Mouse (Mus musculus) heart, embryonic 13.5 days (tissue): ENCODE data around the gene Surf2. TPM values are rescaled to one million over a fixed set of nuclear protein-coding genes. Genes with fewer than 3 reads are reported as not detected.
"Not testable (repeated sequence)": the region's sequence is repeated elsewhere in the genome, so short reads cannot be mapped to it uniquely, and the experiment has no call there.

Source experiments
- ATAC-seq: fragments of 200-750 bp; cut with Nextera tagmentation; 2 replicates; pipeline ENCODE4 v1.8.0; 2017; ENCODE audit warnings: moderate TSS enrichment; ENCODE audit not compliant: insufficient number of reproducible peaks, low FRiP score, low TSS enrichment; ENCODE audit errors: extremely low read depth
- H3K27ac ChIP-seq: fragments of 300-500 bp; sonication (generic); replicated peaks from 2 replicates; pipeline ENCODE4 v1.5.1; 2015; ENCODE audit warnings: moderate library complexity, mild to moderate bottlenecking, inconsistent platforms
- H3K27me3 ChIP-seq: fragments of 300-500 bp; sonication (generic); replicated peaks from 2 replicates; pipeline ENCODE4 v1.6.1; 2015; ENCODE audit warnings: mild to moderate bottlenecking, inconsistent platforms
- H3K36me3 ChIP-seq: fragments of 300-500 bp; sonication (generic); 2 replicates; pipeline ENCODE4 v1.6.1; 2015; ENCODE audit warnings: mild to moderate bottlenecking, inconsistent platforms
- H3K4me1 ChIP-seq: fragments of 300-500 bp; sonication (generic); 2 replicates; pipeline ENCODE4 v1.6.1; 2015; ENCODE audit warnings: inconsistent platforms
- H3K4me2 ChIP-seq: fragments of 300-500 bp; sonication (generic); 2 replicates; pipeline ENCODE4 v1.6.1; 2015; ENCODE audit warnings: inconsistent platforms, mild to moderate bottlenecking, moderate library complexity
- H3K4me3 ChIP-seq: fragments of 300-500 bp; sonication (generic); 2 replicates; pipeline ENCODE4 v1.5.1; 2015; ENCODE audit warnings: moderate library complexity, mild to moderate bottlenecking, inconsistent platforms
- H3K9ac ChIP-seq: fragments of 300-500 bp; sonication (generic); 2 replicates; pipeline ENCODE4 v1.6.1; 2015; ENCODE audit warnings: inconsistent platforms, mild to moderate bottlenecking, moderate library complexity
- H3K9me3 ChIP-seq: fragments of 300-500 bp; sonication (generic); 2 replicates; pipeline ENCODE4 v1.6.1; 2016; ENCODE audit warnings: inconsistent platforms
- WGBS: fragments of 180-500 bp; shearing (Covaris S2); methylation state at CpG from one replicate; pipeline ENCODE4 v1.1.7; 2015; ENCODE audit warnings: mixed read lengths; 5-methylcytosine and 5-hydroxymethylcytosine counted together
- polyA plus RNA-seq: library from polyadenylated mRNA; unstranded; fragments of >200 nt; fragmentation: Nextera tagmentation; extraction: Ambion mirVana; gene quantifications from 2 replicates; pipeline ENCODE4 v1.2.1, GENCODE M21; 2015

Gene Surf2
- 31.5 and 35.6 TPM in 2 replicates for polyA plus RNA-seq

DNA sequence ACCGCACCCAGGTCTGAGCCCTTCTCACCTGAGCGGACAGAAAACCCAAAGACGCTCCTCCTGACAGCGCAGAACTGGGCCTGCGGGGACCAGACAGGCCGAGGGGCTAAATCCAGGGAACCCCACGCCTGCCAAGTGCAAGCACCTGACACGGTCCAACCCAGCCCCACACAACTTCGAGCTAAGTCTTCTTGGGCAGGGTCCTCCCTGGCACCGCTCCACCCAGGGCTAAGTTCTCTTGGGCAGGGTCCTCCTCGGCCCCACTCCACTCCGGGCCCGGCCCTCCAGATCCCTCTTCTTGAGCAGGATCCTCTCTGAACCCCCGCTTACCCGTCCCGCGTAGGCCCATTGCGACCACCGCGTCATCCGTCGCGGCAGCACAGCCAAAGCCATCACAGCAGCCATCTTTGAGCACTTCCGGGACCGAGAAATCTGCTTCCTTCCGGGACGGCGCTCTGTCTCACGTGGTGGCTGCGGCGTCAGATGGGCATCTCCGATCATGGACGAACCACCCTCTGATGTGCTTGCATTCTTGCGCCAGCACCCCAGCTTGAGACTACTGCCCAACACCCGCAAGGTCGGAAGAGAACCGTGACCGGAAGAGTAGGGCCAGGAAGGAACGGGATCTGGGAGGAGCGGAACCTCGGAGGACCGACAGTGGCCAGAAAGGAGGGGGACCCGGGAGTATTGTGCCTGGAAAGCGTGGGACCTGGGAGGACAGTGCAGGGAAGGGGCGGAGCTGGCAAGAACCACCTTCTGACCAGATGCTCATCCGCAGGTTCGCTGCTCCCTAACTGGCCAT, at the start of gene Surf2, which contains the start of gene Surf1:
Surf2 (plus strand) TSS at position 441 of the 802 bp plus-strand sequence.
Surf1 (minus strand) TSS at position 604 of the 802 bp plus-strand sequence.
- Histone ChIP-seq H3K9ac (peak within 1 kb of the TSS; percentile 92), H3K4me2 (peak within 1 kb of the TSS; percentile 100), H3K9me3 (no peaks in the 10 kb centered on the region), H3K27me3 (no peaks in the 10 kb centered on the region), H3K27ac (peak within 1 kb of the TSS; percentile 82), H3K36me3 (peaks cover 67% of the 10 kb centered on the region), H3K4me1 (peaks cover 50% of the 10 kb centered on the region), H3K4me3 (peak within 1 kb of the TSS; percentile 87)
- WGBS, result 1% methylated on average over 47 of the region's 47 CpGs
- ATAC-seq, result peak; percentile 61

DNA sequence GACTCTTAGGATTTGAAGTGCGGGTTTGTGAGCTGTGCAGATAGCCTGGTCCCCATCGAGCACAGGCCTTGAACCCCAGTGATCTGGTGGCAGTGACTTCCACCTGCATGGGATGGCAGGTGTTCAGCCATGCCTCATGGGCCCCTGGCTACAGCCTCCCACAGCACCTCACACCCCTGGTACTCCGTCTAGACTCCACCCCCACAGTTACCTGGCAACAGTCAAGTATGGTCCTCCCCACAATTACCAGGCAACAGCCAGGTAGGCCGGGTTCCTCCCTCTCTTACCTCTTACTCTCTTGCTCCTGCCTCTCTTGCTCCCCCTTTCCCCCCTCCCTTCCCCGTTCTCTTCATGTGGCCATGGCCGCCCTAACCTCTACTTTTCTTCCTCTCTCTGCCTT, 45.5 kb upstream of the Surf2 start:
- Histone ChIP-seq H3K4me2 (no peak overlapping the region), H3K4me3 (no peak overlapping the region), H3K27ac (no peak overlapping the region), H3K36me3 (no peaks in the 10 kb centered on the region), H3K4me1 (no peaks in the 10 kb centered on the region), H3K27me3 (peaks cover 26% of the 10 kb centered on the region), H3K9me3 (no peaks in the 10 kb centered on the region), H3K9ac (no peak overlapping the region)
- ATAC-seq, result no peak
- WGBS, result 44% methylated on average over 6 of the region's 6 CpGs

DNA sequence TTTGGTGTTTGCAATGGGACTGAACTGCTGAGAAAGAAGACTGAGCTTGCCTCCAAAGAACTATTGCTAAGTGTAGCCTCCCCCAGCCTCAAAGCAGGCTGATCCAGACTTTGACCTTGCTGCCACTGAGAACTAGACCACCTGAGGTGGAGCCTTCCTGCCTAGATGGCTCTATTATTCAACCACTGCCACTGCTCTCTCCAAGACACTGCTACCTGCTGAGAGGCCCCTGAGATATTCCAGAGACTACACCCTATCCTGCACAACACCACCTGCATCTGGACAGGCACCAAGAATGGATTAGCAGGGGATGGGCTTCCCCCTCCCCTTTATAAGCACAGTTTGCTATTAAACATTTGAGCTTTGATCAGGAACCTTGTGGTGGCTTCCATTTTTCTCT, 37.6 kb upstream of the Surf2 start:
- Histone ChIP-seq H3K4me3 (no peak overlapping the region), H3K27me3 (no peaks in the 10 kb centered on the region)

DNA sequence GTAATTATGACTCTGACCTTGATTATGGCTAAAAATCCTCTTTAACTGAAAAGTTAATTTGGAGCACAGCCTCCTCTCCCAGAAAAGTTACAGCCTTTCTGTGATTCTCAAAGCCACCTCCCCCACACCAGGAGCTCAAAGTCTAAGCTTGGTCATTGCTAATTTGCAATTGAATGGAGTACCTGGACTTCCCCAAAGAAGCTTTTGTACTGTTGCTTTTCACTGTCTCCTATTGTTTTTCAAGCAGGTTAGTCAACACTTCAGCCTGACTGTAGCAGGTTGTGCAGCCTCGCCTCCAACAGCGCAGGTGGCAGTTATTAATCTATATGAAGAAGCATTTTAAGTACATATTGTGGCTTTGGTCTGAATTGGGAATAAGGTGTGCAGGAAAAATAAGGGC, 30.6 kb upstream of the Surf2 start:
- H3K9me3 ChIP-seq, result peaks cover 15% of the 10 kb centered on the region
- not testable (repeated sequence) for H3K27ac ChIP-seq, H3K9ac ChIP-seq, H3K27me3 ChIP-seq, ATAC-seq, H3K4me2 ChIP-seq, H3K4me1 ChIP-seq, H3K4me3 ChIP-seq
- H3K36me3 ChIP-seq, result peaks cover 33% of the 10 kb centered on the region
- 87% methylated on average over 2 of the region's 2 CpGs for WGBS

More for the DNA sequence above, 37.6 kb upstream of the Surf2 start:
- Histone ChIP-seq H3K27ac (no peak overlapping the region), H3K9ac (no peak overlapping the region), H3K4me2 (no peak overlapping the region), H3K9me3 (peaks cover 11% of the 10 kb centered on the region), H3K36me3 (no peaks in the 10 kb centered on the region), H3K4me1 (no peaks in the 10 kb centered on the region)
- no peak for ATAC-seq

DNA sequence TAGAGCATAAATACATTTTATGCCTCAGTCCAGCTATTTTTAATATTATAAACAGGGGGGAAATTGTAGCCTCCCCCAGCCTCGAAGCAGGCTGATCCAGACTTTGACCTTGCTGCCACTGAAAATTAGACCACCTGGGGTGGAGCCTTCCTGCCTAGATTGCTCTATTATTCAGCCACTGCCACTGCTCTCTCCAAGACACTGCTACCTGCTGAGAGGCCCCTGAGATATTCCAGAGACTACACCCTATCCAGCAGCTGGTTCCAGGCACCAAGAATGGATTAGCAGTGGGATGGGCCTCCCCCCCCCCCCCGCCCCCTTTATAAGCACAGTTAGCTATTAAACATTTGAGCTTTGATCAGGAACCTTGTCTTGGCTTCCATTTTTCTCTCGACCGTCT, 30.0 kb upstream of the Surf2 start:
- Histone ChIP-seq H3K36me3 (peaks cover 39% of the 10 kb centered on the region), H3K9me3 (peaks cover 15% of the 10 kb centered on the region)
- not testable (repeated sequence) for H3K4me1 ChIP-seq, H3K4me3 ChIP-seq, H3K4me2 ChIP-seq, H3K9ac ChIP-seq, ATAC-seq, H3K27ac ChIP-seq, H3K27me3 ChIP-seq
- WGBS, result 80% methylated on average over 4 of the region's 4 CpGs

DNA sequence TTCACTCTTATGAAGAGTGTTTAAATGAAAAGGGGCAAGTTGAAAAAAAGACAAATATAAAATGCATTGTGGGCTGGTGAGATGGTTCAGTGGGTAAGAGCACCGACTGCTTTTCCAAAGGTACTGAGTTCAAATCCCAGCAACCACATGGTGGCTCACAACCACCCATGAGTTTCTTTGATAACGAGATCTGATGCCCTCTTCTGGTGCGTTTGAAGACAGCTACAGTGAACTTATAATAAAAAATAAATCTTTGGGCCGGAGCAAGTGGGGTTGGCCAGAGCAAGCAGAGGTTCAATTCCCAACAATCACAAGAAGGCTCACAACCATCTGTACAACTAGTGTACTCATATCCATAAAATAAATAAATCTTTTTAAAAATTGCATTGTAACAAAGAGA, 20.3 kb upstream of the Surf2 start:
- ATAC-seq, result no peak
- peaks cover 94% of the 10 kb centered on the region for H3K36me3 ChIP-seq
- no peaks in the 10 kb centered on the region for H3K27me3 ChIP-seq
- H3K9me3 ChIP-seq, result no peaks in the 10 kb centered on the region
- 85% methylated on average over 4 of the region's 4 CpGs for WGBS
- no peak overlapping the region for H3K27ac ChIP-seq
- no peak overlapping the region for H3K4me2 ChIP-seq
- H3K9ac ChIP-seq, result no peak overlapping the region
- no peak overlapping the region for H3K4me3 ChIP-seq
- H3K4me1 ChIP-seq, result no peaks in the 10 kb centered on the region

DNA sequence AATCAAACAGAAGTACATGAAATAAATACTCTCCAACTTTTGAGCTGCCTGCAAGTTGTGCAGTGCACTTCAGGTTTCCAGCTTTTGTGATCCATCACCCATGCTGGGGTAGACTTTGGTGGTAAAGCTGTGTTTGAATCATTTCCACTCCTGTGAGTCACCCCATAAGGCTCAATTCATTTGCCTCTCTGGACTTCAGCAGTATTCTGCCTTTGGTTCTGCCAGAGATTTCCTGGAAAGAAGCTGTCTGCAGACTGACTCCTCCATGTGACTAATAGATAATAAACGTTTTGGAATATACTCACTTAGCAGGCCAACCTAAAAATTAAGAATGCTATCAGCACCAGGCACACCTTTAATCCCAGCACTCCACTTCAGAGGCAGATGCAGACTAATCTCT, 15.4 kb upstream of the Surf2 start:
- no peaks in the 10 kb centered on the region for H3K27me3 ChIP-seq
- no peak overlapping the region for H3K4me2 ChIP-seq
- WGBS, result 43% methylated on average over 1 of the region's 1 CpGs
- H3K9me3 ChIP-seq, result no peaks in the 10 kb centered on the region
- no peak for ATAC-seq
- H3K4me1 ChIP-seq, result peaks cover 24% of the 10 kb centered on the region
- no peak overlapping the region for H3K4me3 ChIP-seq
- peaks cover 61% of the 10 kb centered on the region for H3K36me3 ChIP-seq
- H3K27ac ChIP-seq, result no peak overlapping the region
- no peak overlapping the region; the same call in 1 of the 2 replicates for H3K9ac ChIP-seq

DNA sequence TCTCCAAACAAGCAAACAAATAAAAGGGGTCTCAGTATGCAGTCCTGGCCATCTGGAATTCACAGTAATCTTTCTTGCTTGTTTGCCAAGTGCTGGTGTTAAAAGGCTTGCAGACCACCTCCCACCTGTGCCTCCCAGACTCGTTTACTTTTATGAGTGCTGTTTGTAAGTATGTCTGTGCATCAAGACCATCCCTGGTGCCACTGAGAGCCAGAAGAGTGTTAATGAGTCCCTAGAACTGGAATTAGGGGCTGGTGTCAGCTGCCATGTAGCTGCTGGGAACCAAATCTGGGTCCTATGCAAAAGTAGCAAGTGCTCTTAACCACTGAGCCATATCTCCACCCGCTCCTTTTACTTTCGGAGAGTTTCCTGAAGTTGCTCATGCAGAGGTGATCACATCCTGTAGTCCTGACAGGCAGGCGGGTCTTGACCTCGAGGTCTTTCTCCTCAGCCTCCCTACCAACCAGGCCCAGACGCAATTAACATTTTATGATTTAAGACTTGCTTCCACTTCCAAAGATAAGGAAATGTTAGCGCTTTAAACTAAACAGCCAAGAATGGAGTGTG, 14.2 kb upstream of the Surf2 start:
- ATAC-seq, result no peak
- H3K4me2 ChIP-seq, result peak overlapping the region; percentile 81
- no peaks in the 10 kb centered on the region for H3K27me3 ChIP-seq
- WGBS, result 9% methylated on average over 7 of the region's 7 CpGs
- peak overlapping the region; percentile 81 for H3K4me3 ChIP-seq
- H3K9ac ChIP-seq, result peak overlapping the region; percentile 87
- peak overlapping the region; percentile 93; the same call in 1 of the 2 replicates for H3K27ac ChIP-seq
- H3K4me1 ChIP-seq, result peaks cover 24% of the 10 kb centered on the region
- no peaks in the 10 kb centered on the region for H3K9me3 ChIP-seq
- H3K36me3 ChIP-seq, result peaks cover 61% of the 10 kb centered on the region

DNA sequence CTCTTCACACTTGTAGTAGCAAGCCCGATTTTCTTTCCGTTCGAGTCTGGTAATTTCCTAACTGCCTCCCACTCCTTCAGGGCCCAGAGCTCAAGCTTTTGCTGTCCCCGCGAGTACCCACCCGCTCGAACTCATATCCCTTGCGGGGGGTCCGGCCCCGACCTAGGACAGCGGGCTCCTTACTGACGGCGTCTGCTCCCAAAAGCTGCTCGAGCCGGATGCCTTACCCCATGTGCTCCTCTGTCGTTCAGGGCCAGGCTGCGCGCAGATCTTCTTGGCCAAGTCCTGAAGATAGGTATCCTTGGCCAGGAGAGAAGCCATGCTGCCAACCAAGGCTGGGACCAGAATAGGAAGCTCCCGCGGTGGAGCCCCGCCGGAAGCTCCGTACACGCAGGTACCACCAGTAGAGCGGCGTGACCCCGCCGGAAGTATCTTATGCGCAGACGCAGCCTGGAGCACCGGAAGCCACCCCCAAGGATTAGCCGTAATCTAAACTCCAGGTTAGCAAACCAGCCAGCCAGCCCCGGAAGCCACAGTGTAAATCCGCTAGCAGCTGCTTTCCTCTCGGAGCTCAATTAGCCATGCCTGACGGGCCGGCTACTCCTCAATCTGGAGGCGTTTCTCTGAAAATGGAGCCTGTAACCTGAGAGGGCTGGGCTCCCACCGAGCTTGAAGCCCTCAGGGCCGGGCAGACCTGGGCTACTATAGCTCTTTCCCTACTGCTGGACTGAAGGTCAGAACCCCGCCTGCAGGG, 13.5 kb upstream of the Surf2 start, which contains the start of gene Surf6:
Surf6 (minus strand) TSS at position 413 of the 754 bp plus-strand sequence.
- peak; percentile 84 for ATAC-seq

DNA sequence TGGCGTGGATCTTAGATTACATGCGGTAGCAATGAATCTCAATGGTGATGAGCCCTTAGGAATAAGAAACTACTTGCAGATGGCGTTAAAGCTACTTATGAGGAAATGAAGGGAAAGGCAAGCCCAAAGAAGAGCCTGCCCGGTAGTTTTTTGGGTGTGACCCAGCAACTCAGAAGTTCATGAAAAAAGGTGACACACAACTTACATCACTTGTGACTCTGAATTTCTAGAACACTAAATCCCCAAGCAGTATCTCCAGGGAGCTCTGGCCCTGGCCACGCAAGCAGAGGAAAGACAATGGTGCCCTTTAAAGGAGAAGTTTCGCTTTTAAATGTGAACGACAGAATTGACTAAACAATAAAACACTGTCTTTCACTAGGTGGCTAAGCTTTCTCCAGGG, 12.9 kb upstream of the Surf2 start:
- Histone ChIP-seq H3K4me3 (peak overlapping the region; percentile 81), H3K9ac (peak overlapping the region; percentile 87), H3K27me3 (no peaks in the 10 kb centered on the region), H3K4me2 (peak overlapping the region; percentile 81), H3K9me3 (no peaks in the 10 kb centered on the region), H3K4me1 (peaks cover 29% of the 10 kb centered on the region), H3K36me3 (peaks cover 61% of the 10 kb centered on the region), H3K27ac (peak overlapping the region; percentile 93)
- WGBS, result 12% methylated on average over 7 of the region's 7 CpGs
- no peak for ATAC-seq

More for the DNA sequence above, 13.5 kb upstream of the Surf2 start, which contains the start of gene Surf6:
- H3K27ac ChIP-seq, result peak within 1 kb of the TSS; percentile 93
- H3K27me3 ChIP-seq, result no peaks in the 10 kb centered on the region
- peak within 1 kb of the TSS; percentile 87 for H3K9ac ChIP-seq
- H3K4me1 ChIP-seq, result peaks cover 24% of the 10 kb centered on the region
- H3K36me3 ChIP-seq, result peaks cover 61% of the 10 kb centered on the region
- no peaks in the 10 kb centered on the region for H3K9me3 ChIP-seq
- peak within 1 kb of the TSS; percentile 81 for H3K4me2 ChIP-seq
- WGBS, result under 1% methylated on average over 41 of the region's 41 CpGs
- H3K4me3 ChIP-seq, result peak within 1 kb of the TSS; percentile 81

DNA sequence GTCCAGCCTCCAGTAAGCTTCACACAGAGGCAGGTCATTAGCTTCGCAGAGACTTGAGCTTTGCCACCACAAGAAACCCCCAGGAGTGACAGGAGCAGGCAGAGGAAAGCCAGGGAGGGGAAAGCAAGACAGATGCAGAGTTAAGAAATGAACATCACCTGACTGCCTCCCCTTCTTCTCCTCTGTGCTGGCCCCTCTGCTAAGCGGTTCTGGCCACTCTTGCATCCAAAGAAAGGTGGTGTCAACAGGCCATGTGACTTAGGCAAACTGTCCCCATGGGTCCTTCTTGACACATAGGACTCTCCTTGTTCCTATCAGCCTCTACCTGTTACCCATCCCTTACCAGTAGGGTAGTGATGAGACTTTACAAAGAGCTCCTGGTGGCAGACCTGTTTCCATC, 10.2 kb upstream of the Surf2 start:
- Histone ChIP-seq H3K4me1 (peaks cover 46% of the 10 kb centered on the region), H3K9me3 (no peaks in the 10 kb centered on the region), H3K27me3 (no peaks in the 10 kb centered on the region), H3K4me3 (no peak overlapping the region), H3K36me3 (peaks cover 41% of the 10 kb centered on the region), H3K4me2 (no peak overlapping the region), H3K9ac (no peak overlapping the region), H3K27ac (no peak overlapping the region)
- ATAC-seq, result no peak
- 80% methylated on average over 2 of the region's 2 CpGs for WGBS
